Mouse (Mus musculus): ENCODE results near the gene Ppt1. TPM values are rescaled to one million over a fixed set of nuclear protein-coding genes. Genes with fewer than 3 reads are reported as not detected.

Gene Ppt1
- total RNA-seq, 2 experiments from 2014 or later, result 21.2 to 24.6 TPM

DNA sequence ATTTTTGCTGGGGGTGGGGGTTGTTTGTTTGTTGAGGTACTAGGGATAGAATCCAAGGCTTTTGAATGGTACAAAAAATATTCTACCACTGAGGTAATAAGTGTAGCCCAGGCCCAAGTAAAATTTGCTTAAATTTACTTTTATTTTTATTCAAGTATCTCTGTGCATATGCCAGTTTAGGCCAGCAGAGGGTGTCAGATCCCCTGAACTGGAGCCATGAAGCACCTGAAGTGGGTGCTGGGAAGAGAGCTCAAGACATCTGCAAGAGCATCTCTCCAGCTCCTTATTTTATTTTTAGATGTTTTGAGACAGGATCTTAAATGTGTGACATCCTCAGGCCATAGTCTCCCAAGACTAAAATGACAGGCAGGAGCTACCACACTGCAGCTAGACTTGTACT lies 34.0 kb downstream of the Ppt1 start:
- no peak for DNase-seq

- DNase-seq, result no peak
These were observed 34.7 kb downstream of the Ppt1 start for GRCm38 (mm10) chr4:122870741-122871140.

- no peak for DNase-seq
These were observed 35.2 kb downstream of the Ppt1 start for GRCm38 (mm10) chr4:122871269-122871668.

DNA sequence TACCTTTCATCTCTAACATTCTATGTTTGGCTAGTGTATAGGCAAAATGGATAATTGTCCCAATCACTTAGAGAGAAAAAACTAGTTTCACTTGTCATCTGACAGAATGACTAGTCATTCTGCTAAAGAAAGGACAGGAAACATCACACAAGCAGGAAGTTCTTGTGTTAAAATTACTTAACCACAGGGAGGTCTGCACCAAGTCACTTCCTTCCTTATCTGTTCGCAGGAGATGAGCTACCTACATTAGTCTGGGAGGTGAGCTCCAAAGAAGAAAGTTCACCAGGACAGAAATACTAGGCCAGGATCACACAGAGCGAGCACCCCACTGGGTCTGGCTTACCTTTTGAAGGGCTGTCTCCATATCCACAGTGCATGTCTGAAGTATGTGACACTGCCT lies 35.9 kb downstream of the Ppt1 start:
- no peak for DNase-seq

DNA sequence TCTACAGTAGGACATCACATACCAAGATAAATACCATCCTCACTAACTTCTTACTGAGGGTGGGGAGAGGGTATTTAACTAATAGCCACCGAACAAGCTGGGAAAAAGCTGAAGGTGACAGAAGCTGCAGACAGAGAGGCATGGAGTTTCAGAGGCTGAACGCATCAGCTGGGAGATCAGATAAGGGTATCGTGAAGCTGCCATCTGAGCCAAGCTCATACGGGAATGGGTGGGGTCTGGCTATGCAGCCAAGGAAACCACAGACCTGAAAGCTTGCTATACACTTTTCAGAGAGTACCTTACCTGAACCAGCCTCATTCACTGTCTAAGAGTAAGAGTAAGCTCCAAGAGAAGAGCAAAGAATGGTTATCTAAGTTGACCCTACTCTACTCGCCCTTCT lies 37.0 kb downstream of the Ppt1 start:
- DNase-seq, result no peak

DNA sequence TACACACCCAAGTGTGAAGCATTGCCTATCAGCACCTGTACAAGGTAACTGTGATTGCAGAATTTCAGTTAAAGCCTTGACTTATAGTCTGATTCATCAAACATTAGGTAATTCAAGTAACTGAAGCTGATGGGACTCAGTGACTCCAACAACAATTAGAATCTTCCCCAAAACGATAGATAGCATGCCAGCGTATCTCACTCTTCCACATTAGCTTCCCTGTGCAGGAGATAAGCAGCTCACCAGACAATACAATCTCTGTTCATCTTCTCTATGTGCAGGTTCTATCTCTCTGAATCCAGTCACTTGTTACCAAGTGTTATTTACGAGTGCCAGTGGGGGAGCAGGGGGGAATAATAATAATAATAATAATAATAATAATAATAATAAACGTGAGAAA lies 37.5 kb downstream of the Ppt1 start:
- no peak for DNase-seq

GRCm38 (mm10) chr4:122878333-122879070 lies 42.5 kb downstream of the Ppt1 start:
- no peak for DNase-seq

DNA sequence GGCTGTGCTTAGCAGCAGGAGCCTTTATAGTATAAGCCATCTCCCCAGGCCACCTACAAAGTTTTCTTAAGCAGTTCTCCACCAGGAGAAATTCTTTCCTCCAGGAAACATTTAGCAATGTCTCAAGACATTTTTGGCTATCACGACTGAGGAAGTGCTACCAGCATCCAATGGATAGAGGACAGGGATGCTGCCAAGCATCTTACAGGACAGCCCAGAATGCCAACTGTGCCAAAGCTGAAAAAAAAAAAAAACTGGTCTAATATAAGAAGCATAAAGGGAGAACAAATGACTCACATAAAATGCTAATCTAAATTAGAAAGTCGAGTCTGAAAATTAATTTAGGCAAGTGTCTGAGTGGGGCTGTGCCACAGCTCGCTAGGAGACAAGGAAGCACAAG lies 46.5 kb downstream of the Ppt1 start:
- DNase-seq, result no peak

DNA sequence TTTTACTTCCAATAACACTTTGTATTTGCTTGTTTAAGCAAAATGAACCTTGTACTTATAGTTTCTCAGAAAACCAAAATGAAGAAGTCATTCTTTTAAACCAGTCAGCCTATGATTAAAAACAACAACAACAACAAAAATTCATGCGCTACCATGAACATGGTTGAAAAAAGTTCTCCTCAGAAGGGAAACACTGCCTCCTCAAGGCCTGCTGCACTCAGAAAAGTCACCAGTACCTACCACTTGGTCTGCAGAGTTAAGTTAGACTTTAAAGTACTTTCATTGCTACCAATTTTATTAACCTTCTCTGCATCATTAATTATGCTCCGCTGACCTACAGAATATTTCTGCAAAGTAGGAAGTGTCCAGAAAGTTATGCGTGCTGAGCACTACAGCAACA lies 47.3 kb downstream of the Ppt1 start:
- DNase-seq, result no peak

DNA sequence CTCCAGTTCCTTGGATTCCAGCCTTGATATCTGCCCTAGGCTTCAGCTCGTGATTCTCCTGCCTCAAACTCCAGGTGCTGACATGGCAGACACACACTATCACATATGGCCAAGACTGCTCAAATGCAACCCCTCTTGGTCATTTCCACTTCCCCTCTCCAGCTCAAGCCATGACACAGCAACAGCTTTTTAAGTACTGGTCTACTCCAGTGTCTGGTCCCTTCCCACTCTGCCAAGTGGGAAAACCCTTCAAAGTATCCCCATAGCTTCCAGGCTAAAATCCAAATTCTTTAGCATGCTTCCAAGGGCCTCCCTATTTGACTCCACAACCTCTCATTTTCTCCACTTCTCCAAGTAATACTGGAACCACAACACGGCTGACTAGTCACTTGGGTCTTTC lies 48.0 kb downstream of the Ppt1 start:
- DNase-seq, result no peak

DNA sequence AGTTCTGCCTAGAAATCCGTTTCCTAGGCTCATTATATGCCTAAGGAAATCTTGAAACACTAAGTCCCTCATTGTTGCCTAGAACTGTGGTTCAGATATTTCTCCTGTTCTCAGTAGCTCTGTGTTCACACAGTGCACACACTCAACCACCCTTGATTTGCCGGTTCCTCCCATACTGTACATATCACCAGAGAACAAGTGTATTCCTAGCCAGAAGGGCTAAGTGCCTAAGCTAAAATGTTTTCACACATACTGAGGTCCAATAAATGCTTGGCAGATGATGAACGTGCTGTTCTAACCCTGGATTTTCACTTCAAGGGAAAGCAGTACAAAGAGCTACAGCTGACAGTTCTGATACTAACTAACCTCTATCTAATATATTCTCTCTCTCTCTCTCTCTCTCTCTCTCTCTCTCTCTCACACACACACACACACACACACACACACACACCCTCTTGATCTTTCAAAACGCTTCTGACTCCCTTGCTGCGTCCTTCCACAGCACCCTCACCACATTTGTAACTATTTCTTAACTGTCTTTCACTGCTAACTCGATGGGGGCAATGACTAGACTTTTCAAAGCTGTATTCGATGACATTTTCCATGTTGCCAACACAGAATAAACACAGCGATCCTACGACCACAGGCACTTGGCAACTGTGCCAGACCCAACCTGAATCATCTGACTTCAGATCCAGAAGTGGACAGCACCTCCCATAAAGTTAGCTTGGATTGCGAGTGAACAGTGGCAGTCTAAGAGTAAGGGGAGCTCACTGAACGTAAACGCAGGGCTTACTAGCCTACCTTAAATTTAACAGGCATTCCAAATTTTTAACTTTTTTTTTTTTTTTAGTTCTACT lies 48.7 kb downstream of the Ppt1 start:
- DNase-seq, result no peak

- peak; percentile 92 for DNase-seq
These were observed 49.9 kb downstream of the Ppt1 start, which contains the start of gene Cap1 for GRCm38 (mm10) chr4:122885768-122886578. Gene Cap1, minus strand, starts transcription at chr4:122886056.

- DNase-seq, result no peak
These were observed 50.7 kb downstream of the Ppt1 start for GRCm38 (mm10) chr4:122886579-122887254.

DNA sequence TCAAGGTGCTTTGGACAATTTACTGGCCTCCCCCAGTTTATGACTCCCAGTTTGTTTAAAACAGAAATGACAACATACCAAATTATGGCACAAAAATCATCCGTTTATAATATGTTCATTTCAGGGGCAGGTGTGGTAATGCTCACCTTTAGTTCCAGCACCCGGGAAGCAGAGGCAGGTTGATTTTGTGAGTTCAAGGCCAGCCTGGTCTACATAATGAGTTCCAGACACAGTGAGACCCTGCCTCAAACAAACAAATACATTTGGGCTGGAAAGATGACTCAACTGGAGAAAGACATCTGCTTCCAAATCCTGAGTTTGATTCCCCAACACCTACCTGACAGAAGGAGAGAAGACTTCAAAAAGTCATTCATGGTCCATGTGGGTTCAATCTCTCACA lies 51.3 kb downstream of the Ppt1 start:
- DNase-seq, result no peak

- DNase-seq, result peak; percentile 77
These were observed 54.9 kb downstream of the Ppt1 start for GRCm38 (mm10) chr4:122890881-122891481.

DNA sequence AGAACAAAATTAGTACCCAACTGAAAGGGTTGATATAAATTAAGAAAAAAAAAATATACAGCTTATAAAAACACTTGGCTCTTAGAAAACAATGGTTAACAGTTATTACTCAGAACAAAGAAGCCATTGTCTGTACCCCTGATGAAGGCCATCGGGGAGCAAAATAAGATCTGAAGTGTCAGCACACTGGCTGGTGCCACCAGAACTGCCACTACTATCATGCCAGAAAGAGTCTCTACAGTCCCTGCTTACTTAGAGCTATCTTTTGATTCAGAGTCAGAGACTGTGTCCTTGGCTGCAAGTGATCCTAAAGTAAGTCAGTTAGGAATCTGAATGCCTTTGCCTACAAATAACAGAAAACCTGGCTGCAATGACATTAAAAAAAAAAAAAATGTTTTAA lies 55.6 kb downstream of the Ppt1 start:
- DNase-seq, result no peak

- DNase-seq, result no peak
These were observed 56.1 kb downstream of the Ppt1 start for GRCm38 (mm10) chr4:122892157-122892556.

DNA sequence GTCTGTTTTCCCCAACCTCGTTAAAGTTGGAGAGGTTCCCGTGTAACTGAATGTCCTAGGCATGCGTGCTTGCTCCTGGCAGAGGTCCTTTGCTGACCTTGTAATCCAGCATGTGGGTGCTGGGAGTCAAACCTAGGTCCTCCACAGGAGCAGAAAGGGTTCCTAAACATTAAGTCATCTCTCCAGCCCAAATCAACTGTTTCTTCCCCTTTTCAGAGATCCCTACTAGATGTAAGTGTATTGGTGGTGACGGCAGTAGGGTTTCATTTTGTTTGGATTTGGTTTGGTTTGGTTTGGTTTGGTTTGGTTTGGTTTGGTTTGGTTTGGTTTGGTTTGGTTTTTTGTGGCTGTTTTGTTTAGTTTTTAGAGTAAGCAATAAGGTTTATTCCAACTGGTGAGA lies 61.7 kb downstream of the Ppt1 start:
- DNase-seq, result no peak

GRCm38 (mm10) chr4:122898313-122898712 lies 62.3 kb downstream of the Ppt1 start:
- peak; percentile 58 for DNase-seq

DNA sequence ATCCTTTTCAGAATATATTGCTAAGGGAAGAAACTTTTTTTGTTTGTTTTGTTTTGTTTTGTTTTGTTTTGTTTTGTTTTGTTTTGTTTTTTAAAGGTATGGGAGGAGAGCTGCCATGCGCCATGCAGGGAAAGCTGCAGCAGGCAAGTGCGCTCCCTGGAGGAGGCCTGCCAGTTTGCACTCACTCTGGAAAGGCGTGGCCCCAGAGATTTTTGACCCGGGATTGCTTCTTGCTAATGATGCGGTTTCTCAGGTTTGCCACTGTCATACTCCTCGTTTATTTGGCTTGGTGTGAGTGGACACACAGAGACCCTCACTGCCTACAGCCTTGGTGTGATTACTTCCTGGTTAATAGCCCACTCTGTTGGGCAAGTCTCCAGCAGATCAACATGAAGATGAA lies 66.1 kb downstream of the Ppt1 start:
- DNase-seq, result peak; percentile 29

DNA sequence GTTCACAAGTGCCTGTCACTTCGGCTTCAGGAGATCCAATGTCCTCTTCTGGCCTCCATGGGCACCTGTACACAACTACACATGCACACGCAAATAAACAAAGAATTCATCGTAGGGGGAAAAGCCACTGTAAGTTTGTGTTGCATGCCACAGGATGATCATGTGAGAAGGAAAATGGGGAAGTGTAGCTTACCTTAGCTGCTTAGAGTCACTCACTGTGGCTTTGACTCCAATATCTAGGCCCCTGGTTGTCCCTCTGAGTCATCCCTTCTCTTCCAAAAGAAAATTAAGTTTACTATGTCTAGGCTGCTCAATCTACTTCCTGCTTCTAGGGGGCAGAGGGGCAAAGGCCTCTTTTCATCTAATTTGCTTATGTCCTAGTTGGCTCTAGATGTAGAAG lies 67.7 kb downstream of the Ppt1 start:
- DNase-seq, result no peak

DNA sequence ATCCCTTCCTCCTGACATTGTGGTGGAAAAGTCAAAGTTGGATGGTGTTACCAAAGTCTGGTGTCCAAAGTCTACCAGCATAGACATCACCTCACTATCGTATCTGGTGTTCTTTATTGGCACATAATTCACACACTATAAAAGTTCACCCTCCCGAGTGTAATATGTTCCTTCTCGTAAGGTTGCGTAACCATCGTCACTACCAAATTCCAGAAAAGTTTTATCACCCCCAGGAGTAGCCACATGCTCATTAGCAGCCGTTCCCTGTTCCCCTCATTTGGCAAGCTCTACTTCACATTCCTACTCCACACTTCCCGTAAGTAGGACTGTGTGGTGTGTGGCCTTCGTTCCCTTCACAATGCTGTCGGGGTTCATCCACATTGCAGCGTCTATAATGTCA lies 69.3 kb downstream of the Ppt1 start:
- no peak for DNase-seq

Measured in gastrocnemius, postnatal 10 days (tissue).